Mouse (Mus musculus) adipocyte (in vitro differentiated cells): ENCODE measurements around the gene Xdh.

ENCODE experiments used
- DNase-seq: peaks from one replicate; pipeline ENCODE4 v3.0.0-alpha.2; 2016; ENCODE audit warnings: low spot score

The Xdh gene

DNA sequence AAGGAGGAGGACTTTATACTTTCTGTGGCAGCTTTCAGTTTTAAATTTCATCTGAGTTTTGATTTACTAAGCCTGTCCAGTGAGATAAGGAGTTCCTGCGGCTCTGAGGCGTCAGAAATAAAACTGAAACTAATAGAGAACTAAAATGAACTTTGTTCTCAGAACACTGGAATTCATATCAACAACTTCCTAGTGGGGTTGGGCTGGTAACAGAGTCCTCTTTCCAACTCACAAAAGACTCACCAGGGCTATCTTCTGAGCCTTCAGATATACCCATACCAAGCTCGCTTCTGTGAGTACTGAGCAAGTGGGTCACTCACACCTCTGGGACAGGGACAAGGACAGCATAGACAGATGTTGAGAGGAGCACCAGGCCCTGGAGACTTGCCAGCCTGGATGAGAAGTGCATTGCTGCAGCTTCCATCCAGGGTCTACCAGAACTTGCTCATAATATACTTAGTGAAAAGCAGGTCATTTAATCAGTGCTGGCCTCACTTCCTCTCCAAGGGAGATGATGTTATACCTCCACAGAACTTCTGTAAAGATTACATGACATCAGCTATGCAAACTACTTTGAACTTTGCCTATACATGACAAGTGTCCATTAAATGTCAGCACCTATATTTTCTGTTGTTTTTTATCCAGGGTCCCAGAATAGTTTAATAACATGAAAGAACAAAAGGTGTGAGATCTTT is 7.6 kb downstream of the Xdh start:
- peak; percentile 81 for DNase-seq

DNA sequence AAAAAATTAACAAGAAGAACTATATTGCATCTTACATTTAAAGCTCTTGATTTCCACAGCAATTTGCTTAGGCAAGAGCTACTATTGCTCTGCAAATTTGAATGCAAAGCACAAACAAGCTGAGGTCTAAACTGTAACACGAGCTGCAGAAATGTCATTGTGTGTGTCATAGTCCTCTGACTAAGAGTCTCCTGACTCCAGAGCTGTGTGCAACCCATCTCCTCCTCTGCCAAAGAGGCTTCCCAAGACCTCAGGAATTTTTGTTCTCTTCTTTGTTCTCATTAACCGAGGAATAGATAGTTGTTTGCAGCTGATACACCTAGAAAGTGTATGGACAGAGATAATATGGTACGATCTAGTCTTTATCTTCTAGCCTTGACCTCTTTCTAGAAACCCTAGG is 8.2 kb downstream of the Xdh start:
- DNase-seq, result peak; percentile 87

DNA sequence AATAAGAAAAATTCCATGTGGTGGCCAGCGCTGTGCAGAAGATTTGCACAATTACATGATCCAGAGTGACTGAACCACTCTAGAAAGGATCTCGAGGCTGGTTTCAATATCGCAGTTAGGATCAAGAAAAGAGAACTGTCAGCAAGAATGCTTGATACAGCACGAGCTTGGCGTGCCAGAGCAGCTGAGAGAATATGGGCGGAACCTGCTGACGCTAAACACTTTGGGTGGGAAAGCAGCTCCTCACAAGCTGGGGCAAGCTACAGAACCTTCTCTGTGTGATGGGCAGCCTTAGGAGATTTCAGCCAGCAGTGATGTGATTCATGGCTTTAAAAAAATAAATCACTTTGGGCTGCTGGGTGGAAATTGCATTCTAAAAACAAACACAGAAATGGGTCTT is 12.9 kb downstream of the Xdh start:
- no peak for DNase-seq

DNA sequence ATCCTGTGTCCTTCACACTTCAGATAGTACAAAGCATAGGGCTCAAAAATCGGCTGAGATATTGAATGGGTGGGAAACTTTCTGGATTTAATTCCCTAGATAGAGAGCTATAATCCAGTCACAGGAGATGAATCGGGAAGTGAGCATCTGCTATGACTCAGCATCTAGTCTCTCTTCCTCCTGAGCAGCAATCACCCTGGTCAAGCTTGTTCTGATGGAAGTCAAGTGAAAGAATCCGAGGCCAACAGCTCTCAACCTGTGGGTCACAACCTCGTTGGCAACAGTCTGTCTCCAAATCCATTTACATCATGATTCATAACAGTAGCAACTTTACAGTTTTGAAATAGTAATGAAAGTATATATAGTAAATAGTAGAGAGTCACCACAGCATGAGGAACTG is 14.8 kb downstream of the Xdh start:
- DNase-seq, result no peak

DNA sequence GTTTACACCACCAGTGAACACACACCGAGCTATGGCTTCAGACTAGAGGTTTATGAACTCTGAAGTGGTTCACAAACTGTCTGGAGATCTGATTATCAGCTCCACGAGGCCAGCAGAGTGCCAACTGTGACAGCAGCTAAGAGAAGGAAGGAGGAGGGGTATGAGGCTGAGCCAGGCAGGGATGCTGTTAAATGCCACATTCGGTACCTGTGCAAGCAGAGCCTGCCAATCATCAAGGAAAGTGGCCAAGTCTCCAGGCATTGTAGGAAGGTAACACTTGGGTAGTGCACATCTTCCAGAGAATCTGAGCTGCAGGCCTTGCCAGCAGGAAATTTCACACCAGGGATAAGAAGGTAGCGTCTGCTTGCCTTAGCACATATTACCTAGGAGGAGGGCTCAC is 15.7 kb downstream of the Xdh start:
- no peak for DNase-seq

DNA sequence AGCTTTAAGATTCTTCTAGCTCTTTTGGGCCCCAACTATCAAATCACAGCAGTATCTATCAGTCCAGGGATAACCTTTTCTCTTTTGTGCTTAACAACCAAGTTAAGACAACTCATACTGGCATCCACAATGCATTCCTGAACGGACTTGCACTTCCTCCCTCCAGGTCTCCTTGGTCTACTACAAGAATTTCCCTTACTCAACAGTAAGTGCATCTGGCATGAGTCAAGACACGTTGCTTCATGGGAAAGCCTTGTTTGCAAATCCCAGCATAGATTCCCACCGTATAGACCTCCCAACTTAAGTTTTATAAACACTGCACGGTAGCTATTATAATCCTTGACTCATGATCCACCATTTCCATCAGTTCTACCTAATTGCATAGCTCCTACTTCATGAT is 16.4 kb downstream of the Xdh start:
- DNase-seq, result no peak

DNA sequence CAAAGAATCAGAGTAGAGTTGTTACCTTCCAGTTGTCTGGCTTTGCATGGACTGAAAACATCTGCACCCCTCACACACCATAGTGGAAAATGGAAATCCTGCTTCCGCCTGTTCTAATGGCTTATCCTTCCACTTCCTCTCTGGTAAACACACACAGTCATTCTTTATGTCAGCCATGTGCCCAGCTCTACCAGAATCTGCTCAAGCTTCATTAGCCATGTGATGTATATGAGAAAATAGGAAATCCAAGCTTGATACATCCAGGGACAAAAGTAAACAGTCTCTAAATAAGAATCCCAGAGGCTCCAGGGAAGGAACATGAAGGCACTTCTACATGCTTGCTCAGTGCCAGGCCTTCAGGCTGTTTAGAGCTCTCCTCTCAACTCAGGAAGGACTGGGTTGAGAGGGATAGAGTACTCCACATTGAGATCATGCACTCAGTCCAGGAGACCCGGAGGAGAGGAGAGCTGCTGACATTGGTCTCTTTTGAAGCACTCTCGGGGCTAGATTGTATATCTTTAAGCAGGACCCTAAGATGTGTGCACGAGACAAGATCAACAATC is 17.4 kb downstream of the Xdh start:
- no peak for DNase-seq

DNA sequence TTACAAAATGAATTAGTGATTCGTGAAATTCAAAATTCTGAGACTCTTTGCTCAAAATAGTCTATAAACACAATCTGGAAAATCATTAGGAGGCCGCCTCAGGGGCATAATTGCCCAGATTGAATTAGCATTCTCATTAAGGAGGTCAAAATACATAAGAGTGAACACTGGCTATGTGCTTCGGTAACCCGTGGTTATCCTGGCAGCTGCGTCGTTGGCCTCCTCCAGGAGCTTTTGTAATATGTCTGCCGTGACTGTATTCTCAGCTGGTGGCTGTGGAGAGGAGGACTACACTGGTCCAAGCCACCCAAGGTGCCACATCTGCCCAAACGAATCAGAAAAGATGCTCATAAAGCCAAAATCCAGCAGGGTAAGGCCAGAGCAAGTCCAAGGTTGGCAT is 30.5 kb downstream of the Xdh start:
- DNase-seq, result no peak

DNA sequence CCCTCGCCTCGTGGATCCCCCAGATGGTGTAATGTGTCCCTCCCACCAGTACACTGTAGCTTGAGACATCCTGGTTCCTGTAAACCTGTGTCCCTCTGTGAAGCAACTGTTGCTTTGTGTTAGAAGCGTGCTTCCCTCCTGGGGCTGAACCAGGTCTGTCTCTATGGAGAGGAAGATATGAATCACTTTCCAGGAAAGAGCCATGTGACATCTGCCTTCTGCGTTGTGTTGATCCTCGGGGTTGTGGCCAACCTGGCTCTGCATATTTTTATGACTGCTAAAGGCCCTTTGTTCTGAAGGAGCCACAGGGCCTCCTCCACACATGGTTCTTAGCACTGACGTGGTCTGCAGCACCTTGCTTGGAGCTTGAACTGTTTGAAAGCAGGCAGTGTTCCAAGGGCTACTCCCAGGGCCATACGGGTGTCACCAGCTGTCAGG is 31.0 kb downstream of the Xdh start:
- no peak for DNase-seq

DNA sequence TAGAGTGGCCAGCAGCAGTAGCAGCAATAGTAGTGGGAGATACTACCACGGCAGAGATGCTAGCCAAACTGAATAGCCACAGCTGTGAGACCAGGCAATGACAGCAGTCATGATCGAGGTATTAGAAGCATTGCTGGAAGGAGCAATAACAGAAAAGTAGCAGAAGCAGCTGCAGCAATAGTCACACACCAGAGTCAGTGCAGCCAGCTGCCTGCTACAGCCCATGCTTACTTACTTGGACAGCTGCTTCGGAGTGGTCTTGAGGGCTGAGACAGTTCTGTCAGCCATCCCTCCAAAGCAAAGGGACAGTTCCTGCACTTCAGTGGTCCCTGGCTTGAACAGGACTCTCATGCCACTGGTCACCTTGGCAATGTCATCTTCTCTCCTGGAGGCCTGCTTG is 31.9 kb downstream of the Xdh start:
- DNase-seq, result no peak

DNA sequence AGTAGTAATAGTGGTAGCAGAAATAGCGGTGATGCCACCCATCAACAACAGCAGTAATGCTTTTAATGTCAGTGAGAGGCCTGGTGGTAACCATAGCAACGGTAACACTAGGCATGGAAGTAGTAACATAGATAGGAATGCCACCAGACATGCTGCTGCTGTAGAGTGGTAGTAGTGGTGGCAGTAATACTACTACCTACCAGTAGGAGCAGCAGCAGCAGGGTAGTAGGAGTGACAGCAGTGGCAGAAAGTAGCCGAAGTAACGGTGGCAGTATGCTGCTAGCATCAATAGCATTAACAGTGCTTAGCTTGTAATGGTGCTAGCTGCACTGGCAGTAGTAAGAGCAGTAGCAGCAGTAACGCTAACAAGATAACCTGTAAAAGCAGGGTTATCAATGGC is 32.3 kb downstream of the Xdh start:
- DNase-seq, result no peak

DNA sequence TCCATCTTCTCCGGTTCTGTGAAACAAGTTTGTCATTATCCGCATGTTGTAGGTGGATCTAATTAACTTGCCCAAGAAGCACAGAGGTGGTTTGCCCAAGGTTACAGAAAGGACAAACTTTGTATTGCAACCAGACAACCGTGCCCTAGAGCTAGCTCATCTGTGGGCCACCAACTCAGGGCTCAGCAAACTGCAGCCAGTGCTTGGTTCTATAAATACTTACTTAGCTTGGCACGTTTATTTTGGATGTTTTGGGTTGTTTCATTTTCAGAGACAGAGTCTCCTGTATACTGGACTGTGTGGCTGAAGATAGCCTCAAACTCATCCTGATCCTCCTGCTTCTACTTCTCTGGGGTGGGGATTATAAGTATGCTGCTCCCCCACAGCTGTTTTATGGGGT is 35.3 kb downstream of the Xdh start:
- no peak for DNase-seq

DNA sequence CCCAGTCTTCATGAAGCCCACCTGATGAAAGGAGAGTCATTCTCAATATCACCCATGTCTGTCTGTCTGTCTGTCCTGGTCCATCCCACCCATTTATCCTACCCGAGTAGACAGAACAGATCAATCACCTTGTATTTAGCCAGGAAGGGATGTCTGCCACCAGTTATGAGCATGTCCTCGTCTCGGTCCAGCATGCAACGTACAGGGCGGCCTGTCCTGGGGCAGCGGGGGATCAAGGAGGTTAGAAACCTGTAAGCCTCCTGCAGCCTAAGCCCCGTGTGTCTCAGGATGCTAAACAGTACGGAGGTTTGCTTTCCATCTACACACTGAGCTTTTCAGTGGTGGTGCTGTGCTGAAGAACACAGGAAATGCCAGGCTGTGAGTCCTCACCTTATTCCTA is 43.9 kb downstream of the Xdh start:
- DNase-seq, result no peak

DNA sequence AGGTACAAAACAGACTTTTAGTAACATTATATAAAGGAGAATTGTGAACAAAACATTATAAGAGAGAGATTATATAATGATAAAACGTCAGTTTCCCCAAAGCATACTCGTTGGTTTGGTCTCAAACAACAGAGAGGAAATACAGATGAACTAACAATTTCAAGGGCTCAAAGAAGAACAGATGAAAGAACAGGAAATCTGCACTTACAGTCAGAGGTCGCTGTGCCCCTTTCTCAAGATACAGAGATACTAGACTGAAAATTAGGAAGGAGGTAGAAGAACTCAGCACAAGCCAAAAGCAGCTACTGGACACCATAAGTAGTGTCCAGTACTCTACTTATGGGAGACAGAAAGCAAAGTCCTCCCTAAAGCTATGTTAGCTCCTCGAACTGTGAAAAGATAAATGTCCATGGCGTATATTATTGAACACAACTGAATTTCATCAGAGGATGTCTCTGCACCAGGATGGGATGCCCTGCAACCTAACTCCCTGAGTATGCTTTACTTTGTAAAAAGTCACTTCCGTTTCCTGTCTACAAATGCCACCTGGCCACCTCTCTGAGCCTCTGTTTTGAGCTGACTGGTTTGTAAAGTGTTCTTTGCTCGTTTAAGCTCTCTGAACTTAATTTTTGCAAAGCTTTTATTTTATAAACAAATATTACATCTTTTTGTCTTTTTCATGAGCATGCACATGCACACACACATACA is 44.8 kb downstream of the Xdh start:
- no peak for DNase-seq

DNA sequence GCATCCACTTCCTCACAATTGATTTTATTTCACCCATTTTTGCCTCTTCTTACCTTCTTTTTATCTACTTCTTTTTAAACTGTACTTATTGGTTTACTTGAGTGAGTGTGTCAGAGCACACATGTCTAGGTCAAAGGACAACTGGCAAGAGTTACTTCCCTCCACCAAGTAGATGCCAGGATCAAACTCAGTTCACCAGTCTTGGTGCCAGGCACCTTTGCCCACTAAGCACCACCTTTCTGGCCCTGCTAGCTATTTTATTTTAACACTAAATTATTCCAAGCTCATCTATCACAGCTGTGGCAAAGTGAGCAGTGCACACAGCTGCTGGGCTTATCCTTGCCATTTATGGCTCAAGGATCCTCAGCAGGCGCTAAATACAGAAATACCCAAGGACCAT is 46.9 kb downstream of the Xdh start:
- peak; percentile 16 for DNase-seq

DNA sequence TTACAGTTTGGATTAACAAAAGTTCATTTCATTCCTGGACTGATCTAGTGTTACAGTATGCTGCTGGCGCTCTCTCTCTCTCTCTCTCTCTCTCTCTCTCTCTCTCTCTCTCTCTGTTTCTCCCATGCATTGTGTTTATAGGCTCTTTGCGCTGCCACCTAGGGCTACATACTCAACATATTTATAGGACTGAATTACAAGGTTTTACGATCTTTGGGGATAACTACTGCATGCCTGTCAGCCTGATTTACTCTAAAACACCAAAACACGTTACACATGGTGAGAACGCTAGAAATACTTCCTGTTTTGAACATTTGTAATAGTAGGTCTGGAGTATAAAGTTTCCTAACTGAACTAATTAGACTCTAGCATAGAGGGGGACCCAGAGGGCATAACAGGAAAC is 47.8 kb downstream of the Xdh start:
- no peak for DNase-seq

DNA sequence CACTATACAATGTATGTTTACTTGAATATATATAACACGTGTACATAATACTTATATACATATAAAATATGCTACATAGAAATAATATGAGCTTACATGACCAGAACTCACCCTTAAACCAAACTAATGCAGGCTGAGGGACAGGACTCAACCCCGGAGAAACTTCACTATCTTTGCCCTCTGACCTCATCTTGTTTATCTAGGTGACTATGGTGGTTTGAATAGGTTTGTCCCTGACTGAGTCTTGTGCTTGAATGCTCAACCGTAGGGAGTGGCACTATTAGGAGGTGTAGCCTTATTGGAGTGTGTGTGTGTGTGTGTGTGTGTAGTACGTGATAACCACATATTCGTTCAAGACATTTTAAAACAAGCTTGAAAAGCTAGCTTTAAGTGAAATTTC is 55.6 kb downstream of the Xdh start:
- DNase-seq, result no peak

DNA sequence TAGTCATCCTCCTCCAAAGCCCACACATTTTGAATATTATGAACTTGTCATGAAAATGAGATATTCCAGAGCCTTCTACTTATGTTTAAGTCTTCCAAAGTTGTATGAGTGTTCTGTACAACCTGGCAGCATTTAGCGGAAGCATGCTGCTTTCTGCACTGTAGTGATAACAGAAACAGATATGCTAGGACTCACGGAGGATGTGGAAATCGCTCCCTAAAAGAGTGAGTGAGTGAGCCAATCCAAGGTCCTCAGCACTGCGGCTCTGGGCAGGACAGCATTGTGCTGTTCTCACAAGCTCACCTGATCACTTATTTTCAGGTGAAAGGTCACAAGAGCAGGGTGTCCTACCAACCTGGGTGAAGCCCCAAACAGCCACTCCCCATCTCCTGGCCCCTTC is 56.2 kb downstream of the Xdh start:
- no peak for DNase-seq

DNA sequence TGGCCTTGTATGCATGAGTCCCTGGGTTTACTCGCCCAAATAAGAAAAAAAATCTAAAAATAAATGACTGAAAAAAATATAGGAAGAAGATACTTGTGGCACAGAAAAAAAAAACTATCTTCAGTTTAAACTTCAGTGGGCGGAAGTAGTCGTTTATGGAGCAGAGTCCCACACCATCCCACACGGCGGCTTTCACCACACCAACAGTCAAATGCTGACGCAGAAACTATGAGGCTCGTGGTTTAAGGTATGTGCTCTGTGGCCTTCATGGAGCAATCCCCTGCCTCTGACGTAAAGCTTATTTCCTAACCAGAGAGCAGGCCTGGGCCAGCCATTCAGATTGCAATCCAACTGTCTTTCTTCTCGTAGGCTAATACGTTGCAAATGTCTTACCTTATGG is 56.8 kb downstream of the Xdh start:
- peak; percentile 52 for DNase-seq

DNA sequence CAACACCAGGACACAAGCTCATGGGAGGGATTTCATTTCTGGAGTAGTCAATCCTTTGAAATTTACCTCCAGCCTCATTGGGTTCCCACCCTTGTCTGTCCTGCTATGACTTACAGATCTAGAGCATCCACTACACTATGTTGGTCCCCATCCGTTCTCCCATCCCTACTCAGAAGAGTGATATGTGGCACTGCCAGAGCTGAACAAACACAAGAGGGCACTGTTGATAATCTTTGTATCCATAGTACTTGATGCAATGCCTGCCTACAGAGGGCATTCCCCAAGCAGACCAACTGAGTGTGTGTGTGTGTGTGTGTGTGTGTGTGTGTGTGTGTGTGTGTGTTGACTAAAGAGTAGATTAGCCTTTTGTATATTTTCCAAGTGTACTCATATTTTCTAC is 58.4 kb downstream of the Xdh start:
- peak; percentile 69 for DNase-seq

DNA sequence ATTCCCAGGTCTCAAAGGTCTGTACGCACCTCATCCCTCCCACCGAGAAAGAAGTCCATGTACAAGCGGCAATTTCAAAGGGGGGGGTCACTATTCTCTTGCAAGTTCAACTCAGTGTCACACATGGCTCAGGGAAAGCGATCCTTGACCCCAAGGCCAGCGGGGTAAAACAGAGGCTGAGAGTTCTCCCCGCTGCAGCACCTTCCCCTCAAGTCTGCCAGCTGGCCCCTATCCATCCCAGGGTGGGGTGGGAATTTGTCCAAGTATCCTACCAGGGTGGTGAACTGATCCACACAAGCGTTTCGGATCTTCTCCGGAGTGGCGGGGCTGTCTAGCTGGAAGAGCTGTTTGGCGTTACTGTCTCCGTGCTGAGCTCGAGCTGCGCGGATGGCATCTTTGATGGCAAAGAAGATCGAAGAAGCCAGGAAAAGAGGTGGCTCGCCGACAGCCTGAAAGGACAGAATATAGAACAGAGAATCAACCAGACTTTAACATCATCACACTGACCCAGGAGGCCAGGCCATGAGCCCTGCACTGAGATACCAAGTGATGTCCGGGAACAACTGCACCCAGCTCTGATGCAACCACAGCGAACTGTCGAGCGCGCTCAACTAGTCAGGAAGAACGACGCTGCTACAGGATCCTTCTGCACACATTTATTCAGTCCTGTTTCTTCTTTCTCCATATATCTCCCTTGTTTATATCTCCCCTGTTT is 63.8 kb downstream of the Xdh start:
- peak; percentile 68 for DNase-seq

DNA sequence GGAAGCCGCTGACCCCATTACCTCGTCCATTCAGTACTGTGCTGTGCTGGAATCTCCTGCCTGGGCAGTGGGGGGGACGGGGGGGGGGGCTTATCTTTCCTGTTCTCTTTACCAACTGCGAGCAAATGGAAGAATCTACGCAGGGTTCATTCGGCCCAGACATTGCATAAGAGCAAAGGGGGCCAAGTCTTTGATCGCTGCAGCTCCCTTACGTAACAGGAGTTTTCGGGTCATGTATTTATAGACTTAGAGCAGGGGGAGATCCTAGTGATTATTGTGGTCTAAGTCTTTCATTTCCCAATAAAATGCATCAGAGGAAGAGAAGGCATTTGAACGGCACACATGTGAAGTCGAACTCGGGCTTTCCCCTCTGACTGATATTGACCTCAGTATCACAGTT is 66.7 kb downstream of the Xdh start:
- DNase-seq, result no peak

DNA sequence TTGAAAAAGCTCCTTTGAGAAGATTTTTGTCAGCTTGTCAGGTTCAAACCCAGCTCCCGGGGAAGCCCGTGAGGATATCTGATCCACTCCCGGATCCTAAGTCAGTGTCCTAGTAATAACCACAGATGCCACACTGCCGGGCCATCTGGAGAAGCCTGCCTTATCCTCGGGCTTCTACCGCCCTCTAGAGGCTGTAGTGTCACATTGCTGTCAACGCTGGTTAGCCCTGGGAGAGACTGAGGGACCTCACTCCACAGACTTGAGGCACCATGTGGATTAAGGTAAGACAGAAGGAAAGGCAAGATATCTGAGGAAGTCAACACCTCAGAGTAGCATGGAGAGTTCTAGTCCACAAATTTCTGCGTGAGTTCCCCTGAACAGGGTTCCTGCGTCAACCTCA is 67.8 kb downstream of the Xdh start:
- peak; percentile 94 for DNase-seq
